Mouse (Mus musculus) lung, adult 2 months (tissue): ENCODE data around the gene Igsf23.

Experiments used
- CTCF ChIP-seq: fragments of 200-500 bp; IDR thresholded peaks from 2 replicates; pipeline ENCODE4 v1.5.1; 2011; ENCODE audit warnings: mild to moderate bottlenecking, low read length, control low read depth; ENCODE audit not compliant: insufficient read depth
- POLR2A ChIP-seq: fragments of 200-500 bp; IDR thresholded peaks from 2 replicates; pipeline ENCODE4 v1.6.1; 2011; ENCODE audit warnings: low read depth, mild to moderate bottlenecking, control low read depth, low read length, borderline replicate concordance; ENCODE audit errors: extremely low read depth

DNA sequence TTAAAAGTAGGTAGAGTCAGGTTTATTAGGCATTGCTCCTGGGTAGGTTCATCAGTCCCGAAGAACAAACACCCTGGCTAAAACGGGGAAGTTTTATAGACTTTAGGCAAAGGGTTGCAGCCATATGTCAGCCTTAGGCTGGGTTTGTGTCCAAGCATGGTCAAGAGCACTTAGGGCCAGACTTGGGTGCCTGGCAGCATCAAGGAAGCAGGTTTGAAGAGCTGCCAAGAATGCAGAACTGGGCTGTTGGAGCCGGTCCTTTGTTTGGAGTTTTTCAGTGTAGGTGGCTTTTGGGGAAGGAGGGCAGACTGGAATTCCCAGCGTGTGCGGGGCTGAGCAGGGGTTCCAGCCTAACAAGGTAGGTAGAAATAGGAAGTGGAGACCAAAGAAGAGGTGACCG is 14.6 kb downstream of the Igsf23 start:
- TF ChIP-seq CTCF (no peak), POLR2A (no peak)
